Mouse (Mus musculus) retina, adult 2 months (tissue): ENCODE data around the gene Zfp329.
"Not testable (repeated sequence)": the region's sequence is repeated elsewhere in the genome, so short reads cannot be mapped to it uniquely, and the experiment has no call there.

Experiments used
- DNase-seq: peaks from one replicate; pipeline ENCODE4 v3.0.0-alpha.2; 2012; ENCODE audit warnings: low read depth, low spot score

Zfp329 gene

GRCm38 (mm10) chr7:12818521-12819295 is at the start of gene Zfp329:
Gene Zfp329 (minus strand): TSS chr7:12818858.
- DNase-seq: peak; percentile 81

DNA sequence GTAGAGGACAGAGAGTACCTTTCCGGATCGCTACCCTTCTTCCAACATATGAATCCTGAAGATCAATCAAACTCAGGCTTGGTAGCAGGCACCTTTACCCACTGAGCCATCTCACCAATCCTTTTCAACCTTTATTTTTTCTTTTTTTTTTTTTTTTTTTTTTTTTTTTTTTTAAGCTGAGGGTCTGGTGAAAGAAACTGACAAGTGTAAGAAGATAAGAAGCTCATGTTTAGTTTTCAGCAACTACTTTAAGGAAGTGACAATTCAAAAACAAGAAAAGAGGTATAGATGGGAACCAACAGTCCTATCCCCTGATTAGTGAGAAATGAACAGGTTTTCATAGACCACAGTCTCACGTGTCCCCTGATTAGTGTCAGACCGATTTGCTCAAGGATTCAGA is 17.1 kb upstream of the Zfp329 start:
- DNase-seq: no peak

DNA sequence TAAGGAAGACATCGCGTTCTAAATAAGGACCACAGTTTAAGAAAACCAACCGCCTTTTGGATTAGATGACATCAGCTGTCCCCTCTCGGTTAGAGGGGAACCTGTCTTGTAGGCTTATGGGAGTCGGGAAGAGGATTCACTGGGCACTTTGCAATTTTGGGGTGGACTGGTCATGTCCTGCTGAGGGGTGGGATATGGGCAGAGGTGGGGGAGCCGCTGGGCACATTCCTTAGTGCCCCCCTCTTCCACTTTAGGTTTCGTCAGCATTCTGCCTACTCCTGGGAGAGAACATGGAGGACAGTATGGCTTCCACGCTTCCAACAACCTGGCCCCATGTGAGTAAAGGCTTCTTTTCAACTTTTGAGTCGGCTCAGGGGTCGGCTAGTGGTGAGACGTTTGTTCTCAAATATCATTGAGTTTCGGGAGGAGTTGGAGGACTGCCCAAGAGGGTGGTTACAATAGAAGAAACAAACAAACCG is 16.6 kb upstream of the Zfp329 start:
- DNase-seq: peak; percentile 1

DNA sequence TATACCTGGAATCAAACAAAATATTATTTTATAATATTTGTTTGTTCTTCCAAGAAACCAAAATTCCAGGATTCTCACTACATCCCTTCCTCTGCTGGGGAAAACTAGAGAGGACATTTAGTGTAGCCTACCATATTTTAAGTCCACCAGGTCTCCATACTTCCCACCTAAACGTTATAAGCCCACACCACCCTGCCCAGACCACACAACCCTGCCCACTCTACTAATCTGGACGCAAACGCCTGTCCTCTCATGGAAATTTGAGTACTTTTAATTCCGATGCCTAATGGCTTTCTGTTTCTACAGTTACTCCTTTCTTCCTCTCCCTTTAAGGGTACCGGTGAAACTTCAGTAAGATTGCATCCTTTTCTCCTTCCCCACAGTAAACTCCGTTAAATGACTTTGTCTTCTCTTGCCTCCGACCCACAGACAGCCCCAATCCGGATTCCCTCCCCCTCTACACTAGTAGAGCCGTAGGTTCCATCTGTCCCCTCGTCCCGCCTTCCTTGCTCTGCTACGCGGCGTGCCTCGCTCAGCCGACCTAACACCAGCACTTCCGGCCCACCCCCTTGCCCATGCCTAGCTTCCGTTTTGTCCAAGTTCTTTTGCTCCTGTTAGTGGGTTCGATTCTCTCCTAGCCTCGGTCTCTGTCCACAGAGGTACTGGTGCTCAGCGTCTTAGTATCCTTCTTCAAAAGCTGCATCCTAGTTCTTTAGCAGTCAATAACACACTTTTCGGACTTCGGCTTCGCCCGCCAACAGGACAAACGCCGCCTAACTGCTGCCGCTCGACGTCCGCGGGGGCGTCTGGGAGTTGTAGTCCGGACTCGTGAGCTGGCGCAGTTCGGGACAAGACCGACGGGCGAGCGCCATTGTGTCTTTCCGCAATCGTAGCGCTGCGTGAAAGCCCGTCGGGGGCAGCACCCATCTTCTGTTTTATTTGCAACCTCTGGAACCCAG is 15.8 kb upstream of the Zfp329 start, which contains the start of gene Zfp110:
Zfp110 (plus strand) TSS at position 600 of the 959 bp plus-strand sequence.
- DNase-seq: peak; percentile 81

- DNase-seq: no peak
Measured at GRCm38 (mm10) chr7:12815566-12815965, 3.1 kb downstream of the Zfp329 start.

- DNase-seq: no peak
Measured at GRCm38 (mm10) chr7:12803727-12804071, 15.0 kb downstream of the Zfp329 start.

DNA sequence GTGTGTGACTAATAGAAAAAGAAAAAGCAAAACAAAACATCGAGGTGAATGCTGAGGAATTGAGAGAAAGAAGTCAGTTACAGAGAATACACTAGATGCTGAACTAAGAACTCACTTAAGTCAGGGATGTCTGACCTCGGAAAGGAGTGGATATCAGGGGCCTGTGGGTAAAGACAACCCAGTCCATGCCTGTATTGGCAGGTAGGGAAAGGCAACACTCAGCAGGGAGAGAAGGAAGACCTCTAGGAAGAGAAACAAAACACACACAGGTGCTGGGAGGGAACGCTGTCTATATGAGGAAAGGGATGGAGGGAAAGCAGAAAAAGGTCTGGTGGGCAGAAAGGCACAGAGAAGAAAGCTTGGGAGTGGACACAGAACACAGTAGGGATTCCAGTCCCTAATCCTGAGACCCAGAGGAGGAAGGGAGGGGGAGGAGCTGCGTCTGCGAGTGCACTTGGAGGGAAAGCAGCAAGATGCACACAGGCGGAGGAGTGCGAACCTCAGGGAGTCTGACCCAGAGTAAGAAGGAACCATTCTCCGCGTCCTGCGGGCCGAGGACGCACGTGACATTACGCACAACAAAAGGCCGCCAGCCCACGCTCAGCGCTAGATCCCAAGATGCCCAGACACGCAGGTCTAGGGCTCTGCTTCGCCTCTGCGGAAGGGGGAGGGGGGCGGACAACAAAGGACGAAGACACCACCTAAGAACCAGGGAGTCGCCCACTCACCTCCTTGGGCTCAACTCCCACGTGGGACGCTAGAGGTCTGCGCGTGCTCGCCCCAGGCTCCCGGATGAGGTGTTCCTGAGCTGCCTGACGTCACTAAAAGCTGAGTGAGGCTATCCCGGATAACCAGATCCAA is 15.6 kb downstream of the Zfp329 start, which contains the start of gene Zscan18:
Zscan18 (minus strand) TSS at position 770 of the 861 bp plus-strand sequence.
- DNase-seq: peak; percentile 85

DNA sequence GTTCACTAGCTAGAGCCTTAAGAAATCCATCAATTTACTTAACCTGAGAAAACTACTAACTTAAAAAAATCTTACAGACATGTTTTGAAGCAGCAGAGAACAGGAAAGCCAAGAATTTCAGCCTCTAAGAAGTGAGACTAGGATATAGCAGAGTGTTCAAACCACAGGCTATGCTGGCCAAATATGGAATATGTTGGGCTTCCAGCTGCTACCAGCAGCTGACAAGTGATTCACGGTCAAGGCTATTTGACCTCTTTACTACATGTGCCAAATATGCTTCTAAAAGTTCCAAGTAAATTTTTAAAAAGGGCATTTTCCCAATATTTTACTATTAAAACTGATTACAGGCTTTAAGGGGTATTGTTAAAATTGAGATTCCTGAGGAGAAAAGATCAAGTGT is 19.1 kb downstream of the Zfp329 start:
- DNase-seq: no peak

- no peak for DNase-seq
Measured at GRCm38 (mm10) chr7:12797971-12798370, 20.7 kb downstream of the Zfp329 start.

DNA sequence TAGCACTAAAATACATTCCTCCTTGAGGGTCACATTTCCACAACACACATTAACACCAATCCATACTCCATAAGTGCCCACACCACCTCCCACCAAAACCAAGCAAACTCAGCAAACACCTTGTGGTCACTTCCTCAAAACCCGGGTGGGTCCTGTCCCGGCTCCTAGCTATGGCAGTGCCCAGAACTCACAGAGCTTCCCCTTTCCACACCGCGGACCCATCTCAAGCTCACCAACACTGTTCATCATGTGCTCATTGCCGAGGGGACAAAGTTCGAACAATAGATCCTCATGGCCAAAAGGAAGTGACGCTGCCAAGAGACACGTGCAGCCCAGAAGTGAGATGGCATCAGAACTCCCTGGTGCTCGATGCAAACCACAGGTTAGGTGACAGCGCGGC is 26.0 kb downstream of the Zfp329 start:
- DNase-seq: not testable (repeated sequence)

DNA sequence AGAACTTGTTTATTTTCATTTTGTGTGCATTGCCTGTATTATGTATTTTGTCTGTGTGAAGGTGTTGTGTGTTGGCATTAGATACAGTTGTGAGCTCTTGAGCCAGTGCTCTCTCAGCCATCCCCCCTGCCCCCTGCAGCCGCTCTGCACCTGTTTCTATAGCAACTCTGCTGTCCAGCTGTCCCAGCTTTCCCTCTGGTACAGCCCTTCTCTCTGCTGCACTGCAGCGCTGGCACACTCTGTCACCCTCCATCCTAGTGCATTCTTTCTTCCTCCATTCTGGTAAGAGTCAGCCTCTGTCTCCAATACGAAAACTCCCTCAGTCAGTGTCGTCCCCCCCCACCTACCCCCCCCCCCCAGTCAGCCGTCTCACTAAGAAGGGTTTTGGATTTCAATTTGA is 30.6 kb downstream of the Zfp329 start:
- no peak for DNase-seq

DNA sequence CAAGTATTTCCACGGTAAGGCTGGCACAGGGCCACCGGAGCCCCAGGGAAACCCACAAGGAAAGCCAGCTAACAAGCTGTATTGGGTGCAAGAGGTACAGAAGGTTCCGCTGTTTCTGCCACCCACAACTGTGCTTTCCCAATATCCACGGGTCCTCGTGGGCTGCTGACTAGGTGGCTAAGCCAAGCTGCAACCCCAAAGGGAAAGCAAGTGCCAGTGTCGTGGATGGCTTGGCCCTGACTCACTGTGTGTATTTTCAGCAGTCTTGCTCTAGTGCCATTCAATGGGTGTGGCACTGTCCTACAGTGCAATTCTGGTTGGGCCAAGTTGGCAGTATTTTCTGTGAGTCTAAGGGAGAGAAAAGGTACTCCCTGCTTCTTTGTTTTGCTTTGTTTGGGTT is 31.3 kb downstream of the Zfp329 start:
- no peak for DNase-seq

DNA sequence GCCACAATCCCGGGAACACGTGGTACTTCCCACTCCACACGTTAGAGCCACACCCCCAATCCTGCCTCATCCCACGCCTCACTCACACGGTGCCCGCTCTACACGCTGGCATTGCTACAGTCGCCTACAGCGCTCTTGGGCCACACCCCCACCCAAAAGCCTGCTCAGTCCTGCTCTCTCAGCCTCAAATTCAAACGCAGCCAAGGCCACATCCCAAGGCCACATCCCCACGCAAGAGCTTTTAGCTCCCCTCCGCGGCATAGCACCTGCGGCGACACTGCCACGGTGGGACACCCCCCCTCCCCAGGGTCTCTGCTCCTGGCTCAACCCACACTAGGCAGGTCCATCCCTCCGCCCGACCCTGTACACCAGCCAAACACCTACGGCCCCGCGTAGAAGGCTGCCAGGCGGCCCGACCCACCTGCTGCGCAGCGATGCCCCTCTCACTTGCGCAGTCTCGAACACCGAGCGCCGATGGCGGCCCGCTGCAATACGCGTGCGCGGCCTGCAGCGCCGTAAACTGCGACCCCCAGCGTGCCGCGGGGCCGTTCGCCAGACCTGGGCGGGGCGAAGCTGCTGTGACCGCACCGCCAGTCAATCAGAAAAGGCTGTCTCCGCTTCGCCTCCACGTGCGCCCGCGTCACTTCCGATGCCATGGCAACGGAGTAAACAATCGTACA is 38.4 kb downstream of the Zfp329 start:
- DNase-seq: peak; percentile 62

- no peak for DNase-seq
Measured at GRCm38 (mm10) chr7:12779782-12780150, 38.9 kb downstream of the Zfp329 start.

DNA sequence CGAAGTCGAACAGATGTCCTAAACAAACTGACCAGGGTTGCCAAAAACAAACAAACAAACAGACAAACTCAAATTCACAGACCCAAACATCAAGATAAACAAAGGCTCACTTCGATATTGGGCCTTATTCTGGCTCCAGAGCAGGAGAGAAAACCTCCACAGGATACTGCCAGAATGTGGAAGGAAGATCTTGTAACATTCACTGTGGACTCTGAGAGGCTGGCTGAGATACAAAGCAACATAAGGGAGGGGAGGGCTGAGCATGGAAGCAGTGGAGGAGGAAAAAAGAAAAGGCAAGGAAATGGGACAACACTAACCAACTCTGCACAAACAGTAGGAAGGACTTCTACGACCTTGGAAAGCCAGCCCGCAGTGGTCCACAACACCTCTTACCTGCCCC is 39.5 kb downstream of the Zfp329 start:
- no peak for DNase-seq

DNA sequence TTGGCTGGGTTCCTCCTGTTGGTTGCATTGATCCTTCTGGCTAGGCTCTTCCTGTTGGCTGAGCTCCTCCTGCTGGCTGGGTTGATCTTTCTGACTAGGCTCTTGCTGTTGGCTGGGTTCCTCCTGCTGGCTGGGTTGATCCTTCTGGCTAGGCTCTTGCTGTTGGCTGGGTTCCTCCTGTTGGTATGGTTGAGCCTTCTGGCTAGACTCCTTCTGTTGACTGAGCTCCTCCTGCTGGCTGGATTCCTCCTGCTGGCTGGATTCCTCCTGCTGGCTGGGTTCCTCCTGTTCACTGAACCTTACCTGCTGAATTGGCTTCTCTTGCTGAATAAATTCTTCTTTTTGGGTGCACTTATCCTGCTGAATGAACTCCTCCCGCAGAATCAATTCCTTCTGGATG is 44.1 kb downstream of the Zfp329 start:
- DNase-seq: peak; percentile 22

DNA sequence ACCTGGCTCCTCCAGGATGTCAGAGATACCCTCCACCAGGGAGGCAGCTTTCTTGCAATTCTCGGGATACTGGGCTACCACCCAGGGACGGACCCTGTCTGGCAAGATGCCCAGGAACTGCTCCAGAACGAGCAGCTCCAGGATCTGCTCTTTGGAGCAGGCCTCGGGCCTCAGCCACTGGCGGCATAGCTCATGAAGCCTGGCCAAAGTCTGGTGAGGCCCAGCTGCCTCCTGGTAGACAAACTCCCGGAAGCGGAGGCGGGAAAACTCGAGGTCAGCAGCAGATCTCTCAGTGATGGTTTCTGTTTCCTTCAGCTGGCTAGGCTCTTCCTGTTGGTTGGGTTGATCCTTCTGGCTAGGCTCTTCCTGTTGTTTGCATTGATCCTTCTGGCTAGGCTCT is 44.5 kb downstream of the Zfp329 start:
- DNase-seq: no peak
